Mouse (Mus musculus) embryo, embryonic 11 days (tissue): ENCODE data around the gene Fbxo11.
"Not testable (repeated sequence)": the region's sequence is repeated elsewhere in the genome, so short reads cannot be mapped to it uniquely, and the experiment has no call there.

Experiments used
- DNase-seq: peaks from one replicate; pipeline ENCODE4 v3.0.0-alpha.2; 2015

Fbxo11 gene

GRCm38 (mm10) chr17:87997808-87998207, 67.3 kb downstream of the Fbxo11 start:
- no peak for DNase-seq

- DNase-seq, result no peak
These were observed 71.8 kb downstream of the Fbxo11 start for GRCm38 (mm10) chr17:87993338-87993737.

DNA sequence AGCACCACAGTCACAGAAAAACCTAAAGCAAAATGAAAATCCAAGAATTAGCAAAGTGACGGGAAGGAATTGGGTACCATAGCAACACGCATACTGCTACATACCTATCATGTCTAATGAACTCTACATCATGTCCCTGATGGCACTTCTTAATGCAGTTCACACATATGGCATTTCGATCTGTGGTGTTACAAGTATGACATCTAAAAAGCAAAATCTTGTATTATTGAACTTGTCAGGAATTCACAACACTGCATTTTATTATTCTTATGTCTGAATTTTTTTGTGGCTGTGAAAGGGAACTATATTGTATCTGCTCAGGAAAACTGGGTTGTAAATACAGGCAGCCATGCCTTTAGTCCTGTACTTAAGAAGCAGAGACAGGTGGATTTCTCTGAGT, 72.9 kb downstream of the Fbxo11 start:
- DNase-seq, result no peak

DNA sequence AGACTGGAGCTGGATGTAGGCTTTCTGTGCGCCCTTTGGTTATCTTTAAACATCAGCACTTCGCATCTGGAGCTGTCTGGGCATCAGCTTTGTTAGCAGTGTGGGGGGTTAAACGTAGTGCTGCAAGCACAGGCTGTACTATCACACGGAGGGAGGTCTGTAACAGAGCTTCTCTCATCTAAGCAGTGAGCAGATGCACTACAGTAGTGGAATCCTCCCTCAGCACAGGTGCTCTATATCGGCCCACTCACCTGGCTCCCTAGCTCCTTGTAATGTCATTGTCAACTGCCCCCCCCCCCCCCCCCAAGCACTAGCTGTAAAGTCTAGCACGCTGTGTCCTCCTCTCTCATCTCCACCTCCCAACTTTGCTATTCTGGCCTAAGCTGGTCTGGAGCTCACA, 77.6 kb downstream of the Fbxo11 start:
- no peak for DNase-seq

GRCm38 (mm10) chr17:87985916-87986315, 79.2 kb downstream of the Fbxo11 start:
- no peak for DNase-seq

GRCm38 (mm10) chr17:87984440-87985214, 80.5 kb downstream of the Fbxo11 start:
- no peak for DNase-seq

DNA sequence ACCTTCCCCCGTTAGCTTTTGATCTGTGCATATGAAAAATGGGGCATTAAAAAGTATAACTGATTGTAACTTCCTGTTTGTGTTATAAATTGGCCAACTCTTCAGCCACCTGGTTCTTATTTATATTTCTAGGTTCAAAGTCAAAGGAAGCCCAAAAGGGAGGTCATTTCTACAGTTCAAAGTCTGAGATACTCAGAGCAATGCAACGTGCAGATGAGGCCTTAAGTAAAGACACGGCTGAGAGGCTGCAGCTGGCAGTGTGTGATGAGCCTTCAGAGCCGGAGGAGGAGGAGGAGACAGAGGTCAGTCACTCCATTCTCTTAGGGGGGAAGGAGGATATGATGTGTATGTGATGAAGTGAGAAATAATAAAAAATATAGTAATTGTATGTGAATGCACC, 81.8 kb downstream of the Fbxo11 start:
- DNase-seq, result no peak

DNA sequence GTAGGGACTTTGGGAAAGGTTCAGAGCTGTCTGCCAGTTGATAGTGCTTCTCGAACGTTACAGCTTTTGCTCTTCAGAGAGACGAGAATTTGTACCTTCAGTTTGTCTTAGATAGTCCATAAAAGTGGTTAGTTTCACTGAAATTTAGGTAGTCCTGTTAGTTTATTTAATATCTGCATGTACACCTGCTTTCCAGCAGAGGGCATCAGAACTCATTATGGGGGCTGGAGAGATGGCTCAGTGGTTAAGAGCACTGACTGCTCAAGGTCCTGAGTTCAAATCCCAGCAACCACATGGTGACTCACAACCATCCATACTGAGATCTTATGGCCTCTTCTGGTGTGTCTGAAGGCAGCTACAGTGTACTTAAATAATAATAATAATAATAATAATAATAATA, 83.0 kb downstream of the Fbxo11 start:
- no peak for DNase-seq

- not testable (repeated sequence) for DNase-seq
These were observed 85.4 kb downstream of the Fbxo11 start for GRCm38 (mm10) chr17:87979696-87980095.

- DNase-seq, result not testable (repeated sequence)
These were observed 88.2 kb downstream of the Fbxo11 start for GRCm38 (mm10) chr17:87976927-87977326.

- no peak for DNase-seq
These were observed 88.8 kb downstream of the Fbxo11 start for GRCm38 (mm10) chr17:87976154-87976806.

DNA sequence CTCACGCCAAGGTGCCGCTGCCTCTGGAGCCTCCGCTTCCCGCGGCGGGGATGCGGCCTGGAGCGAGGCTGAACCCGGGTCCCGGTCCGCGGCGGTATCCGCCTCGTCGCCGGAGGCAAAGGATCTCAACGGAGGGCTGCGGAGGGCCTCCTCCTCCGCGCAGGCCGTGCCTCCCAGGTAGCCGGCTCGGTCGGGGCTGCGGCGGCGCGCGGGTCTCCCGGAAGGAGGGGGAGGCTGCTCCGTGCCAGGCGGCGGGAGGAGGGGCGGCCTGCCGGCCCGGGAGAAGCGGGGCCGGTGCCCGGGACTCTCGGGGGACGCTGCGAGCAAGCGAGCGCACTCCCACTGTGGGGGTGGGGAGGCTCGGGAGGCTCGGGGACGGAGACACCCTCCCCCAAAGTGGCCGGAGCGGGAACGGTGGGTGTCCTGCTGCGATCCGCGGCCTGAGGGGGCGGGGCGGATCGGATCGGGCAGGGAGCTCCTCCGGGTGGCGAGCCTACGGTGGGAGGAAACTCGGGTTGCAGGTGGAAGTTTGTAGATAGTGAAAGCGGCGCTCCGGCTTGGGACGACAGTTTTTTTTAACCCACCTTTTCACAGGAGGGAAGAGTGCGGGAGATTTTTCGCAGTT, 89.8 kb downstream of the Fbxo11 start:
- DNase-seq, result peak; percentile 72

DNA sequence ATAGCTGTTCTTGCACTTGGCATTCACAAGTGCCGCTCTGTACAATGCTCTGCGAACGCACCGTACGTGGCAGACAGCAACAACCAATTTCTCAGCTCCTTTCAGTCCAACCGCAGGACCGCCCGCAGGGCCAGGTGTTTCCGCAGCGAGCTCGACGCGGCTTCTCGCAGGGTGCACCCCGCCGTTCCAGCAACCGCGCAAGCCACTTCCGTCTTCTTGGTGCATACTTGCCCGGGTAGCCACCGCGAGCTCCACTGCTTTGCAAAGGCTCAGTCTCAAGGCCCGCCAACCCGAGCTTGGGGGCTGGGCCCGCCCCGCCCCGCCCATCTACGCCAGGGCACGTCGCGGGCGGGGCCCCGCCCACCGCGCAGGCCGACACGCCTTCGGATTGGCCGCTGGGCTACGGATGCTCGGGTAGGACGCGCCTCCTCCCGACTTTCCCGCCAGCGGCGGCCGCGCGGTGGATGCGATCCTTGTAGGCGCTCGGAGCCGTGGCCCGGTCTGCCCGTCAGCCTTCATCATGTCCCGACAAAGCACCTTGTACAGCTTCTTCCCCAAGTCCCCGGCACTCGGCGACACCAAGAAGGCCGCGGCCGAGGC, 90.4 kb downstream of the Fbxo11 start, which contains the start of gene Msh6:
Gene Msh6 (plus strand): TSS at position 434 of the 600 bp plus-strand sequence.
- DNase-seq, result peak; percentile 98

GRCm38 (mm10) chr17:87973261-87974167, 91.6 kb downstream of the Fbxo11 start:
- no peak for DNase-seq

DNA sequence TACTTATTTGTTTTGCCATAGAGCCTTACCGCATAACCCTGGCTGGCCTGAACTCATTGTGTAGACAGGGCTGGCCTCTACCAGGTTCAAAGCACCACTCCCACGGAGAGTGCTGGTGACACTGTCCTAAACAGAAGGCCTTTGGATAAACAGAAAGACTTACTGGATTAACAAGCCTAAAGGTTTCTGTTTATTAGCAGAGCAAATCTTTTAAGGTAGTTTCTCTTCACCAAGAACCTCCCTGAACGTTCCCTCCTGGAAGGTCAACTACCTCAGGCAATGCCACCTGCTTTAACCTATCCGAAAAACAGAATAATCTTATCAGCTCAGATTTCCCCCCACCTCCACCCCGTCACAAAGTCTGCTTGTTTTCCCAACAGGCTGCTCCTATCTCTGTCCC, 92.2 kb downstream of the Fbxo11 start:
- no peak for DNase-seq

- DNase-seq, result not testable (repeated sequence)
These were observed 93.1 kb downstream of the Fbxo11 start for GRCm38 (mm10) chr17:87971696-87972591.

DNA sequence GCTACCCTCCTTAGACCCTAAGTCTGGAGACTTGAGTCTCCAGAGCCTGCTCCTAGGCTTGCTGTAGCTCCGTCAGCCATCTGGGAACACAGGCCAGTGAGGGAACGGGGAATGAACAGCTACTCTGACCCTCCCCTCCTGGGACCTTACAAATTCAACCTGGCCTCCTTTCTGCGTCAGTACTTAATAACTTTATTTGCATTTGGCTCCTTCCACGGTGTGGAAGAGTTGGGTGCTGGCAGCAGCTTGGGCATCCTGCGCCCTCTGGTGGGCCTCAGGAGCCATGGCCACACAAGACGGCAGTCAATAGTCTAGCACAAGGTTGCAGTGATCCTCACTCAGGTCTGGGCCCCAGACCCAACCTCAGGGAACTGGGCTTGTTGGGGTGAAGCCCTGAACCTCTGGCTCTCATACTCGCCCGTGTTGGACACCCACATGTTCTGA, 96.6 kb downstream of the Fbxo11 start:
- DNase-seq, result not testable (repeated sequence)

DNA sequence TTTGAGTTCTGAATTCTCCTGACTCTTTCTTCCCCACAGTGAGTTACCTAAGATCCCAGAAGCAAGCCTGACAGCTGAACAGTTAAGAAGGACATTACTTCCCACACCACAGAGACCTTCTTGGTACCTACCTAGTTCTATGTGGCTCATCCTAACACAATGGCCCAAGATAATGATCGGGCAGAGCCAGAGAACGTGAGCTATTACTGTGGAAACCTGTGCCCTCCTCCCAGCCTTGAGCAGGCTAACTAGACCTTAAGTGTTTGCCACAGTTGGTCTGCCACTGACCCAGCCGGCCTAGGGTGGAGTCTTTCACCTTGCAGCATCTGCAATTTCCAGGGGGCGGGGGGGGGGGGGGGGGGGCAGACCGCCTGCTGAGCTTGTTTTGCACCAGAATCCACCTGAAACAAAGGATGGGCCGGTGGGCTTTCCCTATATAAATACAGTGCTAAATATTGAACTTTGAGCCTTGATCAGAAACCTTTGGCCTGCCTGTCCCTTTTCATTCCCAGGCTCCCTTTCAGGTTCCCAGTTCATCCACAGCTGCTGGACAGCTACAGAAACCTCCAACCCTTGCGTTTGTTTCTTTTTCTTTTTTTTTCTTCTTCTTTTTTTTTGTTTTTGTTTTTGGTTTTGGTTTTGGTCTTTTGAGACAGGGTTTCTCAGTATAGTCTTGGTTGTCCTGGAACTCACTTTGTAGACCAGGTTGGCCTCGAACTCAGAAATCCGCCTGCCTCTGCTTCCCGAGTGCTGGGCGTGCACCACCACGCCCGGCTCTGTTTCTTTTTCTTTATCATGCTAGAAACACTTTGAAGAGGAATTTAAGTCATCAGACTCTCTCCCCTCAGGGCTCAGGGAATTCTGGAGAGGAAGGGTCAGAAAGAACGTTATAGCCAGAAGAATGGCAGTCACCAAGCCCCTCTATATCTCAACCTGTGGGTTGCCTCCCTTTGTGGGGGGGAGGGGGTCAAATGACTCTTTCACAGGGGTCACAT, 101.7 kb downstream of the Fbxo11 start:
- no peak for DNase-seq

GRCm38 (mm10) chr17:87959931-87960330, 105.2 kb downstream of the Fbxo11 start:
- DNase-seq, result not testable (repeated sequence)

DNA sequence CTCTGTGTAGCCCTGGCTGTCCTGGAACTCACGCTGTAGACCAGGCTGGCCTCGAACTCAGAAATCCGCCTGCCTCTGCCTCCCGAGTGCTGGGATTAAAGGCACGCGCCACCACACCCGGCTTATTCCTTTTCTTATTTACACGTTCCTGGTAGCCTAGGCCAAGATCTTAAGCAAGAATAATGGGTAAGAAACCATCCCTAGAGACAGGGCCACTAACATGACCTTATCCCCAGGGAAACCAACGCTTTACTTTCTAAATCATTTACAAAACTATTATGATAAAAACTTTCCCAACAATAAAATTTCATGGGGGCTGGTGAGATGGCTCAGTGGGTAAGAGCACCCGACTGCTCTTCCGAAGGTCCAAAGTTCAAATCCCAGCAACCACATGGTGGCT, 105.7 kb downstream of the Fbxo11 start:
- not testable (repeated sequence) for DNase-seq
